Mouse (Mus musculus) ovary, postnatal 10 days (tissue): ENCODE measurements at regions not wholly inside any gene's neighbourhood (a gene's known extent, or its start where the extent isn't known, plus 50 kb on each side); places are given as distances from the start of the nearest gene placed in this dataset.

Experiments used
- DNase-seq: peaks from one replicate; pipeline ENCODE4 v3.0.0; 2022; ENCODE audit warnings: low spot score

DNA sequence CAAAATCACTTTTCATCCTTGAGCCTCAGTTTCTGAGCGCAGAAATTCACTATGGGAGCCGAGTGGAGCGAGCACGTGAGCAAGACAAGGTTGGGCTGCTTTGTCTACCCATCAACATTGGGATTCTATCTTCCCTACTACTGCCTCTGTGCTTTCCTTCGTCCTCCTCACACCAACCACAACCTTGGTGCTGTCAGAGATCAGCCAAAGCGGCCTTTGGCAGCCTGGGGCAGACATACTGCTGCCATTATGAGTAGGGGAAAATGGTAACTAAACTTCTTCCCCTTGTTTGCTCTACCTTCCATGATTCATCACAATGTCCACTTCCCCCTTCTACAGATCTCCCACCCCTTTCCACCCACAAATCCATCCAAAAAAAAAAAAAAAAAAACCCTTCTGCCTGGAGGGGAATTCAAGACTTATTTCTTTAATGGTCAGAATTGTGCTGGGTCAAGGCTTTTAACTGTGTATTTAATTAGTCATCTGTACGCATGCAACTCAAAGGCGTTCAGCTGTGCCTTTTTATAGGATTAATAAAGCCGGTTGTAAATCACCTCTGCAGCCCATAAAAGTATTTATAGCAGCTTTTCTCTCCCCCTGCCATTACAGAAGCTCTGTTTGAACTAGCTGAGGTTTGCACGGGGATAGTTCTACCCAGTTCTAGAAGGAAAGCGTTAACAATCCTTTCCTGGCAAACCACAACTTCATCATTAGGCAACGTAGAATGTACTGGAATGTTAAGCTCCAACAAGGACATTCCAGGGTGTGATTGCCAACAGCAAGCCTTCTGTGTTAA lies 340.4 kb downstream of the Pik3r1 start:
- no peak for DNase-seq

DNA sequence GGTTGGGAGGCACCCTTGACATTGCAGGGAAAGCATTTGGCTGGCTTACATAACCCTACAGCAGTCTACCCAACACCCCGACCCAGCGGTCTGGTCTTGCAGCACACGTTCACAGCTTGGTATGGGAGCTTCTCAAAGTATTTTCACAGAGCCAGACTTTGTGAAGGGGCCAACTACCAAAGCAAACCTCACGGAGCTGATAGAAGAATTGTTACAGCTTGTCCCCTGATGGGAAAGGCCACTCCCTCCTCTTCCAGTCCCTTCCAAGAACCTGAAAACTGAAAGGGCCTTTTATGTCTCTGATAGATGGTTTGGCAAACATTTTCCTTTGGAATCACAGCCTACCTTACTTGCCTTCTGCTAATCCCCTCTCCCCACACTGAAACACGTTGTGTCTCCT lies 341.6 kb downstream of the Pik3r1 start:
- no peak for DNase-seq

DNA sequence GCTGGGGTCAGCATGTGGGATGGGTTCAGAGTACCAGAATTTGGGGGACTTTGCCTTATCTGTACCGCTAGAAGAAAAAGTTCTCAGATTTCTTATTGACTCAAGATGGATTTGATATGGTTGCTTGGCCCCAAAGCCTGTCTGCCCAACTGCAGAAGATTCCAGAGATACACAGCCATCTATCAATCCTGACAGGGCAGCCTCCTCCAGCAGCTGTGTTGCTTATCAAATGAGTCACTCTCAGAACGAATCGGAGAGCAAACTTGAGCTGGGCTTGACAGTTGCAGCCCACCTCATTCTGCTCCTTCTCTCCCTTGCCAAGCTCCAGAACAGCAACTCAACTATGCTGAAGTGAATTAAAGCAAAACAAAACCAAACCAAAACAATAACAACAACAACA lies 345.9 kb downstream of the Pik3r1 start:
- DNase-seq: no peak

DNA sequence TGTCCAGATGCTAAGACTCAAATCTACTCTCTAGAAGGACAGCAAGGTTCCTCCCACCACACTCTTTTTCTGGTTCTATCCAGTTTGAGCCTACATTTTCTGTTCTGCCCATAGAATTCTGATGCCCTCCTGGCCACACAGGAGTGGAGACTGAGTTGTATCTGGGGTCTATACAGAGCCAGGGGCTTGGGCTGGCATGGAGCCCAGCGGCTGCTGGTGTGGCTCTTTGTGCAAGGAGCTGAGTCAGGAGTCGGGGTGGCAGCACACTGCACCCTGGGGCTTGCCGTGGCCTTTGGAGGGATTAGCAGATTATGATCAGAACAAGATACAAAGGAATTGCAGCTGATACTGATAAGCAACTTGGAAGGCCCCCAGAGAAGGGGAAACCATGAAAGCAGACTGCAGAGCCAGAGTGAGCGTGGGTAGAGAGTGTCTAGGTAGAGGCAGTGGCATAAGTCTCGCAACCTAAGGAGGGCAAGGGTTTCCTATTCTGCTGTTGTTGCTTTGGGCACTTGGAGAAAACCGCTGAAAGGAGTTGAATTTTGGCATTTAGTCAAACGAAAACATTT lies 348.5 kb downstream of the Pik3r1 start:
- DNase-seq: no peak

DNA sequence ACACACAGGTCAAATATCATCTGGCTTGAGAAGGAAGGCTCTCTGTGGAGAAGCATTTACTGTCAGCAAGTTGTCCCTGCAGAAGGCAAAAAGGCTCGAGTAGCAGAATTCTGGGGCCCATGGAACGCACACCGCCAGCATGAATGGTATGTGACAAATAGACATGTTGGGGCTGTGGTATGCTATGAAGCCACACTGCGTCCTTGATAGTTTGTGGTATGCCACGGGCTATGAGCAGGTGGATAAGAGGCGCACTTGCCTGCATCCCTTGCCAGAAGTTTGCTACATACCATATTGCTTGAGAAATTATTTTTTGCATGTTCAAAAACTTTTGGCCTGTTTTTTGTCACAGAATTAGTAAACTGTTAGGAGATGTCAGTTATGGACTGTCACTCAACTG lies 349.7 kb downstream of the Pik3r1 start:
- DNase-seq: no peak

DNA sequence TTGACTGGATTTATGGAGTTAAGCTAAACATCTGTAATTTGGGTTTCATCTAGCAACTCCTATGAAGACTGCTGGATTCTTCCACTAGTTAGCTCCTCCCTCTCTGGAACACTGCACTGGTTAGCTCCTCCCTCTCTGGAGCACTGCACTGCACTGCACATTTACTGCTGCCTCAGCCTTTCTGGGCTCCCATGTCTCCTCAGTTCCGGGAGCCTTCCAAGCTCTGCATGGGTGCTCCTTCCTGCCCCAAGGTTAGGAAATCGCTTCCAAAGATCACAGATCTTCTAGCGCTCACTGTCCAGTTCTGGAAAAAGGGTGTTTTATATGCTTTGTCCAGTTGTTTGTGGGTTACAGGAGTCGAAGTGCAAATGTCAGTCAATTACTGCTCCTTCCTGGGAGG lies 359.1 kb downstream of the Pik3r1 start:
- no peak for DNase-seq

DNA sequence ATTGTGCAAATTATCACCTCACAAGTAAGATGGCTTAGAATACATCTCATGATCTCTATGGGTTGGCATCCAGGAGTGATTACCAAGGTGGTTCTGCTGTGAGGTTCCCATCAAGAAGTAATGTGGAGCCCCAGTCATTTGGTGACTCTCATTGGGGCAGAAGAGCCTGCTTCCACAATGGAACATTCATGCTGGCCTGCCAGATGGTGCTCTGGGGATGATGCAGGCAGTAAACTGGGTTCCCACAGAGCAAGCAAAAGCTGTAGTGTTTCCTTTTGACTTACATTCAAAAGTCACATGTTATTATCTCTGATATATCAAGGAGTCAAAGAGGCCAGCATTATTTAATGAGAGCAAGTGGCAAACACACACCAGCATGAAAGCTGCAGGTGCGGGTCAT lies 360.4 kb downstream of the Pik3r1 start:
- no peak for DNase-seq

DNA sequence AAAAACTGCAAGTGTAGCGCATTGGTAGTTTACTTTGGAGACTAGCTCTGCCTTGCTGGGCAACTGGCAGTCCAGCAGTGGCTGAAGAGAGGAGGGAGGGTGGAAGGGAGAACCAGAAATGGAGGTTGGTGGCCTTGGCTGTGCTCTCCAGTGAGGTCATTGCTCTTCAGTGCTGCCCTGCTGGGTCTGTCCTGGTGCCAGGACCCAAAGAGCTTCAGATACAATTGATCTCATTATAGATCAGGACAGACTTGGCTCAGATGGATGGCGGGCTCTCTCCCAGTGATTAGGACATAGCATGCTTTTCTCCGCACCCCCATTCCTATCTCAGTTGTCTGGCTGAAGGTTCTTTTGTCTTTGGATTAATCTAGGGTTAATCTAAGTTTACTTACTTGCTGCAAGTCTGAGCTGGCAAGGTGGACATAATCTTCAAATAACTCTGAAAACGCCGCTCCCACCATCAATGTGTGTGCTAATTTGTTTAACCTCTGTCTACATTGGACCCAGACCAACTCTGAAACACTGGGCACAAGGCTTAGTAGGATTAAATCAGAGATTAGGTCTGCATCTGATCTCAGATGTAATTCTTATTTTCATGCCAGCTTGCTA lies 394.3 kb downstream of the Pik3r1 start:
- DNase-seq: no peak

DNA sequence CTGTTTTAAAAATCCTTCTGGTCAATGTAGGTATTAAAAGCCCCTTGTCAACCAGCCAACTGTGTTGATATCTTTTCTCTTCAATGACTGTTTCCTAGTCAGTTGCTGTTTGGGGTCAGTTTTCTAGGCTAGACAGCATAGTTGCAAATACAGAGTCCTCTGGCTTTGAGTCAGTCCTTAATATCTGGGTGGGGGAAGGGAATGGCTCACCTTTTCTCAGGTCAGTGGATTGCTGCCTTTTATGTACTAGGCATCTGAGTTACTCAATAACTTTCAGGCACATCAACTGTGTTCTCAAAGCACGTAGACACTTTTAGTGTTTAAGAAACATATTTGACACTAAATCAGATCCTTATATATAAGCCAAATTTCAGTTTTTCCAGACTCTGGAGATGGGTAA lies 396.1 kb downstream of the Pik3r1 start:
- DNase-seq: no peak

DNA sequence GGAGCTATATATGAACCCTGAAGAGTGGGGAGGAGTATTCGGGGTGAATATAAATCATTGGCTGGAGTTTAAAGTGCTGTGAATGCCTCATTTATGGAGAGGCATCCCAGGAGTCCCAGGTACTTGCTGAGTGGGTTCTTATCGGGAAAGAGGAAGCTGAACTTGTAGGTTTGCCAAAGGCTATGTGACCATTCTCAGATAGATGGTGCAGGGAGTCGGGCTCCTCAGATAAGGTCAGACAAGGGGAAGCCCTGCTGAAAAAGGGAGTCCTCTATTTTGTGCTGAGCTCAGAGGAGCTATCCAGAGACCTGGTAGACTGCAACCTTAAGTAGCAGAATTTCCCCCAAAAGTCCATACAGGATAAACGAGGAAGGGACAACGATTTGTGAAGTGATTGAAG lies 399.8 kb downstream of the Pik3r1 start:
- DNase-seq: no peak

DNA sequence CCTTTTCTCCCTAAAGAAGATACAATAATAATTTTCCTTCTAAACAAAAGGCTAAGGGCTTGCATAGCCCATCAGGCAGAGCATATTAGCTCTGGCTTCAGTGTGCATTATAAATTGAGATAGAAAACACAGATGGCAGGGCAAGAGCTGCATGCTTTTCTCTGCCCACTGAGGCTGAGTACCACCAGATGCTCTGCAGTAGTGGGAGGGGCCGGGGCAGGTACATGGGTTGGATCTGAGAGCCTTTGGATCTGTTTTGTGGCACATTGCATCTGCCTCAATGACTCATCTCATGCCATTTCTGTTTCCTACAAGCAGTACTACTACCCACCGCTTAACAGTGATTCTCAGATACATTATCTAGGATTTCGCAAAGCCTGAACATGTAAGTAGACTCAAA lies 412.7 kb downstream of the Pik3r1 start:
- no peak for DNase-seq

DNA sequence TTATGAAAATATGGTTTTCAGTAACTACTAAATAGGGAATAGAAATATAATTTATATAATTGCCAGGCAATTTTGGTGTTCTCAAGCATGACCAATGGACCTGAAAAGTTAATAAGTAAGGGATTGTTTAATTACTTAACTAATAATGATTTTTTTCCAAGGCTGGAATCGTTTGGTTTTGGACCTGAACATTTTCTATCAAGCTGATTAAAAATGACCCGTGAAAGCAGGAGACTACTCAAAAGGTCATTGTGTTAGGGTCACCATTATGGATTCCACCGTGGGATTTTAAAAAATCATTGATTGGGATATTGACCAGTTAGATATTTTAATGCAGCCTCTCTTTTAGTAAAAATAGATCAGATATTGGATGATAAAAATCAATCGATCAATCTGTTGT lies 416.9 kb downstream of the Pik3r1 start:
- no peak for DNase-seq

DNA sequence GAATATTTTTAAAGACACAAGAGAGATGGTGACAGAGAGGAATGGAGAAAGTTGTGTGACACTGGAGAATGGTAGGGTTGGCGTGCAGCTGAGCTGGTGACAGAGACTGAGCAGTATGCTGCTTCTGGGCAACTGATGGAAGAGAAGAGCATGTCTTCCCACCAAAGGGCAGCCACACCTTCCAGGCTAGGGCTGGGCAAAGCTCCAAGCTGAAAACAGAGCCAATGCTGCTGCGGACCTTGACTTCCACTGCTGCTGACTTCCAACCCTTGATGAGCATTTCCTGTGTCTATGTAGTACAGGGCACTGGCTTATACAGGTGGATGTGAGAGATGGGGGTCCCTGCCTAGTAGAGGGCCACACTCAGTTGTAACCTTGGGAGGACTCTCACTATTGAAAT lies 418.7 kb downstream of the Pik3r1 start:
- no peak for DNase-seq

DNA sequence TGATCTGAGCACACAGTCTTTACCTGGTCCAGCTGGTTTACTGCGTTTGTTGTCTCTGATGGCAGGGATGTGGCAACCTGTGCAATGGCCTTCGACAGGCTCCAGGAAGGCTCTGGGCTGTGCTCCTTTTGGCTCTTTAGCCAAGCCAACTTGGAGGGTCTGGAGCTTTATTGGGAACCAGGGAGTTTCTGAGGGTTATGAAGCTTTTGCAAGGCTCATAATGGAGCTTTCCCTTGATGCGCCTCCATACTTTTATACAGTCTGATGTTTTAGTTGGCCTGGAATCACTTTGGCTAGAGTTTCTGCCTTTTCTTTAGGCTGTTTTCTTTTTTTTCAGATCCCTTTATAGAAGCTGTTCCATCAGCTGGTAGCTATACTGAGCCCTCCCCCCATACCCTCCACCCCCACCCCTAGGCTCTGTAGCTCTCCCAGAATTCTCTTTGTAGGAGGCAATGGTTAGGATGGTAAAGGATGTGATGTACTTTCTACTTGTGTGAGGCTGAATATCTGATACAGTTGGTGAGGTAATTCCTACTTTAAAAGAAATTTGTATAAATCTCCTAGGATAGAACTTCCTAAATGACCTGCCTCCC lies 429.6 kb downstream of the Pik3r1 start:
- no peak for DNase-seq

DNA sequence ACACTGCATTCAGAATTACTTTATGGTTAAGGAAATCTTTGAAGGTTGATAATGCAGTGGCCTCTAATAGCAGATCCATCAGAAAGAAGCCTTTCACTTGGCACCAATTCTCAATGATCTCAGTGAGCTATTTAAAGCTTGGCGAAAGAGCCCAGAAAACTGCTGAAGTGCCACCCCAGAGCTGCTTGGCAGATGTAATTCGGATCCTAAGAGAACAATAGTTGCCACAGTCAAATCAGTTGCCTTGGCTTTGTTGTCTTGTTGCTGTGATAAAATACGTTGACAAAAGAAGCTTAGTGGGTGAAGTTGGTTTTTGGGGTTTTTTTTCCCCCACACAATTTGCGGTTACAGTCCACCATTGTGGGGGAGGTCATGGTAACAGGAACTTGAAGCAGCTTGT lies 449.4 kb downstream of the Pik3r1 start:
- no peak for DNase-seq

DNA sequence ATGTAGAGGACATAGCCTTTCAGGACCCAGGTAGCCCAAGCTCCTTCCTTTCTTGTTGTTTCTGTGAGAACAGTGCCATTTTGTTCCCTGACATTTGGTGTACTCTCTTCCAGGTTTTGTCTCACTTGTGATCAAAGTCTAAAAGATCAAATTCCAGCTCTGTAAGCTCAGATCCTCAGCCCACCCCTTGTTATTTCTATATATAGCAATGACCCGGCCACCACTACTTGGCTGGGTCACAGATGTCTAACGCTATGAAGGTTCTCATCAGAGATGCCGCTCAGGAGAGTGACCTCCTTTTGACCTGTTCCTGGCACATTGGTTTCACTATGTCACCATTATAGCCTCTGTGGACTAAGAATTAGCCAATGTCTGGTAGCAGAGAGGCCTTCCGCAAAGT lies 451.7 kb downstream of the Pik3r1 start:
- DNase-seq: no peak

DNA sequence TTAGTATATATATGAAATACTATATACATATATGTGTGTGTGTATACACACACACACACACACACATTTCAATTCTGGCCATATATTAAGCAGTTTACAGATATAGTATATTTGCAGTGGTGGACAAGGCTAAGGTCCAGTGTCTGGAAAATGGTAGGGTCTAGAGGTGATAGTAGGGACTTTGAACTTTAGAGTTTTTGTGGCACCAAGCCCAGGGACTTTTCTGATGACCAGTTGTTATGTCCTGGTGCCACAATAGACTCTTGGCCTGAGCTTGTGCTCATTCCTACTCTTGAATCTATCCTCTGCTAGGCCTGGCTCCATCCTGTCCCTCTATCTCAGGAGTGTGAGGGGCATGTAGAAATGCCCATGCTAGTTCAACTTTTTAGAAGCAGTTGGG lies 454.0 kb downstream of the Pik3r1 start:
- DNase-seq: no peak

DNA sequence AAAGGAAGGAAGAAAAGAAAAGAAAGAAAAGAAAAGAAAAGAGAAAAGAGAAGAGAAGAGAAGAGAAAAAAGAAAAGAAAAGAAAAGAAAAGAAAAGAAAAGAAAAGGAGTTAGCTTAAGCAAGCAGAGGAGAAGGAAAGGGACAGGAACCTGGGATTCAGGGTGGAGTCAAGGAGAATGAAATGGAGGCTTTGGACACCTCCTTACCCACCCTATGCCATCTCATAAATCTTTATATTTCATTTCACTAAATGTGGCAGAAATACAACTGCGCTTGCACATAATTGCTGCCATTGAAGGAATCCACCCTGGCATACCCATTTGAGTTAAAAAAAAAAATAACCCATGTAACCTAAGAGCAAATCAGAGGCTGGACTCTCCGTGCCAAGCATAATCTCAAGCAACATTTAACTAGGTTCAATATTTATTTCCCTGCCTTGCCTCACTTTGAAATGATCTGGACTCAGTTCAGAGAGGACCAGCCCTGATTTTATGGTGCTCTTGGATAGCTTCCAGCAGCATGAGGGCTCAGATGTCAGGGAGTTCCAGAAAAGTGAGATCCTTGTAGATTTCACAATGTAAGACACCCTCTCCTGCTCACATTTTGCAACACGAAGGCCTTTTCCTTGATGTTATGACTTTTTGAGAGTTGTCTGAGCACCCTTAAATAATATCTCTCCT lies 456.2 kb downstream of the Pik3r1 start:
- no peak for DNase-seq

DNA sequence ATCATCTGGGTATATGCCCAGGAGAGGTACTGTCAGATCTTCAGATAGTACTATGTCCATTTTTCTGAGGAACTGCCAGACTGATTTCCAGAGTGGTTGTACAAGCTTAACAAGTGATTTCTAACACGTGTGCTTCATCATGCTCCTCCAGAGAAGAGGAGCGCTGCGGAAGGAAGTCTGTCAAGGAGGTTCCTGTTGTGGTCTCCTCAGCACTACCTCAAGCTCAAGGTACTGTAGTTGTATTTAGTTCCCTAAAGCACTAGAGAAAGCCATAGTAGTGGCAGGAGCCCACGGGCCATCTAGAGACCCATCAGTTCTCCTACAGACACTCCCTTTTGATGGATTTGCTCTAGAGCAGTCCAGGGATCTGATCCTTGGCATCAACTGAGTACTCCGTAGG lies 459.3 kb downstream of the Pik3r1 start:
- no peak for DNase-seq

DNA sequence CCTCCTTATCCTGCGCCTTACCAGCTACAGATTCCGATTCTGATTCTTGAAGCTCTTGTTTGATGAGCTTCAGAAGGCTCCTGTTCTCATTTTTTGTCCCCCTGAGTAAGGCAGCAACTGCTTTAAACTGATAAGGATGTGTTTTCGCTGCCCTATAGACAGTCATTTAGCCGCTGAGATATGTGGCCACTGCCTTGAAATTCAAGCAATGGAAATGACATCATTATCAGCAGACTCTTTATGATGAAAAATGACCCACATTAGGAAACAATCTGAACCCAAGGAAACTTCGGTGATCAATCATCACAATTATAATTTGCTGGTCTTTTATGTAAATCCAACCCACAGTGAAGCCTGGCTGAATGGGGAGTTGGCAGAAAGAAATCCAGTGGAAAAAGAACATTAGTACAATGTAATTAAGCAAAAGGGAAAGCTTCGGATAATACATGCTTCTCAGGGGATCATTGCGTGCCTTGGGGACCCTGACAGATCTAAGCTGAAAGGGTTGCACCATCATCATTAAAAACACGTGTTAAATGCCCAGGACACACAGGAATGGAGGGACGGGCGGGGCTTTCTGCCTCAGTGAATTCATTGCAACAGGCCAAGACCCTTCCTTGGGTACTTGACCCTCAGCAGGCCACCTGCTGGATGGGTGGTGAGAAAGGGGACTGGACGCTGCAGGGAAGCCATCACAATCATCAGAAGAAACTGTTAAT lies 462.2 kb downstream of the Pik3r1 start:
- no peak for DNase-seq

DNA sequence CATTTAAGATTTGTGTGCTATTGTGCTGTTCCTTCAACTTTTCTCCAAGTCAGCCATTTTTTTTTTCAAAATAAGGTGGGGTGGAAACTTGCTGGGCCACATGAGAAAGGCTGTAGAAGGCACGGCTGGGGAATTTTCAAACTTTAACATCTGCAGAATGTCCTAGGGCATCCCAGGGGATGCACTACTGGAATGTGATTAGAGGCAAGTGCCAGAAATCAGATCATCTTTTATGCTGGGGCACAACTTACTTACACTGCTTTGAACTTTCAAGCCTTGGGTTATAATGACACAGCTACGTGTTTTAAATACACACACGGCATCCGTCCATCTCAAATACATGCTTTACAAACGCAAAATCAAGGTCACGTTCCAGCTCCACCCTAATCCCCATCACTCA lies 463.0 kb downstream of the Pik3r1 start:
- no peak for DNase-seq

DNA sequence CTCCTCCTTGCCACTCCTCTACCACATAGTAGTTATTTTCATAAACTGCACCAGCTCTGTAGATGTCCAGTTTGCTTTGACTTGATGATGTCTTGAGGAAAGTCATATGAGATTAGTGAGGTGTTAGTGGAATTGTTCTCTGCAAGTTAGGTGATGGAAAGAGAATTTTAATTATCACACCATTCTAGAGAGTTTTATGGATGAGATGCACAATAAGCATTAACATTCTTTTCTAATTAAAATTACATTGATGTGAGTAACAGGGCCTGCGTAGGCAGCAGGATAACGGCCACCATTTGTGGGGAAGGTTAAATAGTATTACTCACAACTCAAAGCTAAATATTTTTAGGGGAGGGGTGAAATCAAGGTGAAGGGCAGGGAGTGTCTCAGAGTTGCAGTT lies 466.7 kb downstream of the Pik3r1 start:
- DNase-seq: no peak
